Mouse (Mus musculus): ENCODE data around the gene F3. TPM values are rescaled to one million over a fixed set of nuclear protein-coding genes. Genes with fewer than 3 reads are reported as not detected.
A peak's percentile ranks its signal among the peaks of the same experiment; 100 is the strongest.

Gene F3
- polyA plus RNA-seq, 1 experiment = 3.6 TPM

DNA sequence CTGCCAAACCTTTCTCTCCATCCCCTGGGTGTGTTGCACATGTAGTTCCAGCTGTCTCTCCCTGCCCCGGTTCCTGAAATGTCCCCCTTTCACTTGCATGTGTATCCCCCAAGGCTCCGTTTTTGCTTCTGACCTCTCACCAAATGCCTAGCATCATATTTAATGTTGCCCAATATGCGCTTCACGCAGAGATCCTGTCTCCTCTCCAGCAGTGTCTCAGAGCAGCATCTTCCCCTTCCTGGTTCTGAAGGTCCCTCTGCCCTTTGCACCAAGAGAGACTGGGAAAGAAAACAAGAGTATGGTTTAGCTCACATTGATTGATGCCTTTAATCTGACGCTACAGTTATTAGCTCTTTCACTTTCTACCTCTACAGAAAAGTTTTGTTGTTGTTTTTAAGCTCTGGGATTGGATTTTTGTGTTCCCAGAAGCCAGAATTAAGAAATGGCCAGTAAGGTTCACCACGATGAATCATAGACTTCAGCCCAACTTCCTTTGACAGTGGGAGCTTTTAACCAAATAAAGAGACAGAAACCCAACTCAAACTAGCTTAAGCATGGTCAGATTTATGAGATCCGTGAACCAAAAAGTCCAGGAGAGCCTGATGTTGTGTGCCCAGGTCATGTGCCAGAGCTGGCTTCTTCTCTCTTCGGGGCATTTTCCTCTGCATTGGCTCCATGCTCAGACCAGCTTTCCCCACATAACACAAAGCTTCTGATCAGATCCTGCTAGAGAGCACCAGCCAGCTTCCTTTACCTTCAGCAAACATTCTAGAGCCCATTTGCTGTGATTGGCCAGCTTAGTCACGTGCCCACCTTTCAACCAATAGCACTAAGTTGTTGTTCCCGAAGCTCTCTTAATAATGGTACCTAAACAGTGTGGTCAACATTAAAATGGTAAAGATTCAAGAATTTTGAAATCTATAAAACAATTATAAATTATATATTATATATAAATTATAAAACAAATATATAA lies 40.6 kb upstream of the F3 start:
- H3K4me2 ChIP-seq (ENCODE audit: low read depth) = peak overlapping the region; percentile 56
- H3ac ChIP-seq (ENCODE audit: control insufficient read depth, insufficient read length) = no peak overlapping the region
- no peaks in the 10 kb centered on the region for H3K27me3 ChIP-seq (ENCODE audit: control insufficient read depth, insufficient read depth, insufficient read length)
- no peak for TF ChIP-seq SRF (IDR thresholded peaks at IDR 0.05; ENCODE audit: control insufficient read depth, insufficient read length, low read depth)
- TF ChIP-seq USF1 (IDR thresholded peaks at IDR 0.05; ENCODE audit: low read depth) = peak; percentile 83
- H3K4me3 ChIP-seq = no peak overlapping the region
- no peaks in the 10 kb centered on the region for H3K79me2 ChIP-seq (ENCODE audit: control insufficient read depth, insufficient read depth)
- H3K36me3 ChIP-seq (ENCODE audit: control insufficient read depth, insufficient read depth) = no peaks in the 10 kb centered on the region

GRCm38 (mm10) chr3:121684552-121684951 lies 38.8 kb upstream of the F3 start:
- no peak for TF ChIP-seq SRF (IDR thresholded peaks at IDR 0.05; ENCODE audit: control insufficient read depth, insufficient read length, low read depth)
- TF ChIP-seq USF1 (IDR thresholded peaks at IDR 0.05; ENCODE audit: low read depth) = no peak
- peak; percentile 42 for TF ChIP-seq TCF12 (IDR thresholded peaks at IDR 0.05; ENCODE audit: insufficient read depth, poor library complexity, severe bottlenecking)
- TF ChIP-seq MYOD1 (IDR thresholded peaks at IDR 0.05; ENCODE audit: control insufficient read depth in 1 of 3, insufficient read length in 2 of 3, low read depth in 2 of 3) = peak in 2 of 3 experiments; percentile 70 to 78
- TF ChIP-seq E2F4 (IDR thresholded peaks at IDR 0.05; ENCODE audit: insufficient read depth) = no peak
- no peak for TF ChIP-seq POLR2AphosphoS2 (IDR thresholded peaks at IDR 0.05; ENCODE audit: insufficient read length, low read depth)
- TF ChIP-seq MYOG (IDR thresholded peaks at IDR 0.05; ENCODE audit: control insufficient read depth in 1 of 3, insufficient read depth in 1 of 3, insufficient read length in 2 of 3, low read depth in 2 of 3) = peak in 2 of 3 experiments; percentile 14 to 60
- no peaks in the 10 kb centered on the region for H3K36me3 ChIP-seq (ENCODE audit: control insufficient read depth, insufficient read depth)
- H3K4me2 ChIP-seq (ENCODE audit: low read depth) = peak overlapping the region; percentile 35
- no peaks in the 10 kb centered on the region for H3K79me2 ChIP-seq (ENCODE audit: control insufficient read depth, insufficient read depth)
- H3K4me3 ChIP-seq = no peak overlapping the region
- H3K27me3 ChIP-seq (ENCODE audit: control insufficient read depth, insufficient read depth, insufficient read length) = no peaks in the 10 kb centered on the region
- no peak overlapping the region for H3ac ChIP-seq (ENCODE audit: control insufficient read depth, insufficient read length)

DNA sequence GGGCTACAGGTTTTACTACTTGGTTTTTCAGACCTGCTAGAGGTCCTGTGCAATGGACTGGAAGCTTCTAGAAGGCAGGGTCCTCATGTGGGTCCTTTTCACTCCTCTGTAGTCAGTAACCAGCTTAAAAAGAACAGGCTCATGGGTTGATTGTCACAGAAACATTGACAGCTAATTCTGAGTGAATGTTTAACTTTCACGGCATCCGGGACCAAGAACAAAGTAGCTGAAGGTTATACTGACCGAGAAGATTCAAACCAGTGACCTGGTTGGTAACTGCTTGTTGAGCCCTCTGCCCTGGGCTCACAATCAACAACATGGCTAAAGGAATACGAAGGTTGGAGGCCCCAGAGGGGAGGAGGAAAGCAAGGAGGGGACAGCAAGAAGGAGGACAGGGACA lies 38.4 kb upstream of the F3 start:
- Histone ChIP-seq H3K4me2 (ENCODE audit: low read depth) (peak overlapping the region; percentile 35), H3ac (ENCODE audit: control insufficient read depth, insufficient read length) (no peak overlapping the region), H3K36me3 (ENCODE audit: control insufficient read depth, insufficient read depth) (no peaks in the 10 kb centered on the region), H3K27me3 (ENCODE audit: control insufficient read depth, insufficient read depth, insufficient read length) (no peaks in the 10 kb centered on the region), H3K4me3 (no peak overlapping the region), H3K79me2 (ENCODE audit: control insufficient read depth, insufficient read depth) (no peaks in the 10 kb centered on the region)
- no peak for TF ChIP-seq USF1 (IDR thresholded peaks at IDR 0.05; ENCODE audit: low read depth)
- no peak for TF ChIP-seq TCF12 (IDR thresholded peaks at IDR 0.05; ENCODE audit: insufficient read depth, poor library complexity, severe bottlenecking)
- TF ChIP-seq TCF3 (IDR thresholded peaks at IDR 0.05; ENCODE audit: insufficient read length, low read depth) = no peak
- no peak for TF ChIP-seq MYOG (IDR thresholded peaks at IDR 0.05; ENCODE audit: control insufficient read depth in 1 of 3, insufficient read depth in 1 of 3, insufficient read length in 2 of 3, low read depth in 2 of 3)
- TF ChIP-seq MAX (IDR thresholded peaks at IDR 0.05; ENCODE audit: low read depth) = no peak
- TF ChIP-seq CEBPB (IDR thresholded peaks at IDR 0.05; ENCODE audit: insufficient read depth, poor library complexity, severe bottlenecking) = no peak
- TF ChIP-seq SRF (IDR thresholded peaks at IDR 0.05; ENCODE audit: control insufficient read depth, insufficient read length, low read depth) = no peak
- TF ChIP-seq MYOD1 (IDR thresholded peaks at IDR 0.05; ENCODE audit: control insufficient read depth in 1 of 3, insufficient read length in 2 of 3, low read depth in 2 of 3) = no peak
- TF ChIP-seq POLR2AphosphoS2 (IDR thresholded peaks at IDR 0.05; ENCODE audit: insufficient read length, low read depth) = no peak
- no peak for TF ChIP-seq E2F4 (IDR thresholded peaks at IDR 0.05; ENCODE audit: insufficient read depth)
- no peak for TF ChIP-seq POLR2A (IDR thresholded peaks at IDR 0.05; ENCODE audit: insufficient read length, low read depth)
- TF ChIP-seq REST (IDR thresholded peaks at IDR 0.05; ENCODE audit: insufficient read depth, insufficient read length) = no peak

DNA sequence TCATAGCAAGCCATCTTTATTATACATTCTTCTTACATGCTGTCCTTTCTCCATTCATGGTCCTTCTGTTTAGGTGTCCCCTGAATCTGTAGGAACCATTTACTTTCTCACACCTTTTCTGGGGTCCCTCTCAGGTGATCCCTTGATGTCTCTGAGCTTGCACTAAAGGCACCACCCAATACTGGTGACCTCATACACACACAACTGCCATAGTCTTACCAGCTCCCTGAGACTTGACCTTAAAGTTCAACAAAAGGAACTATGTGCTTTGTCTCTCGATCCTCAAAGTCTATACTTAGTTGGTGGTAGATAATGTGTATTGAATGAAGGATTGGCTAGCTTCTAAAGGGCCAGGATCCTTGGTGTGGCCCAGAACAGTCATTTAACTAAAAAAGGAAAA lies 37.4 kb upstream of the F3 start:
- no peak for TF ChIP-seq MAX (IDR thresholded peaks at IDR 0.05; ENCODE audit: low read depth)
- TF ChIP-seq TCF12 (IDR thresholded peaks at IDR 0.05; ENCODE audit: insufficient read depth, poor library complexity, severe bottlenecking) = no peak
- no peak for TF ChIP-seq POLR2A (IDR thresholded peaks at IDR 0.05; ENCODE audit: insufficient read length, low read depth)
- TF ChIP-seq CEBPB (IDR thresholded peaks at IDR 0.05; ENCODE audit: insufficient read depth, poor library complexity, severe bottlenecking) = no peak
- TF ChIP-seq TCF3 (IDR thresholded peaks at IDR 0.05; ENCODE audit: insufficient read length, low read depth) = no peak
- TF ChIP-seq REST (IDR thresholded peaks at IDR 0.05; ENCODE audit: insufficient read depth, insufficient read length) = no peak
- no peak for TF ChIP-seq MYOG (IDR thresholded peaks at IDR 0.05; ENCODE audit: control insufficient read depth in 1 of 3, insufficient read depth in 1 of 3, insufficient read length in 2 of 3, low read depth in 2 of 3)
- TF ChIP-seq MYOD1 (IDR thresholded peaks at IDR 0.05; ENCODE audit: control insufficient read depth in 1 of 3, insufficient read length in 2 of 3, low read depth in 2 of 3) = no peak
- no peak for TF ChIP-seq SRF (IDR thresholded peaks at IDR 0.05; ENCODE audit: control insufficient read depth, insufficient read length, low read depth)
- no peak for TF ChIP-seq USF1 (IDR thresholded peaks at IDR 0.05; ENCODE audit: low read depth)
- no peak for TF ChIP-seq E2F4 (IDR thresholded peaks at IDR 0.05; ENCODE audit: insufficient read depth)
- TF ChIP-seq POLR2AphosphoS2 (IDR thresholded peaks at IDR 0.05; ENCODE audit: insufficient read length, low read depth) = no peak
- H3ac ChIP-seq (ENCODE audit: control insufficient read depth, insufficient read length) = no peak overlapping the region
- H3K36me3 ChIP-seq (ENCODE audit: control insufficient read depth, insufficient read depth) = no peaks in the 10 kb centered on the region
- H3K4me3 ChIP-seq = no peak overlapping the region
- H3K4me2 ChIP-seq (ENCODE audit: low read depth) = no peak overlapping the region
- H3K79me2 ChIP-seq (ENCODE audit: control insufficient read depth, insufficient read depth) = no peaks in the 10 kb centered on the region
- no peaks in the 10 kb centered on the region for H3K27me3 ChIP-seq (ENCODE audit: control insufficient read depth, insufficient read depth, insufficient read length)
